ENCODE assay signal across 12 mouse cellular contexts in genomic region chr6:110137043-110137650, GRCm38 (mm10).
DNase-seq lines count a peak whose midpoint lies in the region; ATAC-seq and TF ChIP-seq lines count a peak whose summit lies in the region.
"Had no signal": no experiment of that assay in that cellular context is flagged by ENCODE, and none has a peak within 500 bp of the region (broad histone marks: within the 10 kb centered on the region; RNA-seq: fewer than 3 reads in every experiment).

No protein-coding gene starts in this region.

- H3K9me3 ChIP-seq in heart, postnatal 0 days (replicated peaks; ENCODE audit: control insufficient read depth, low read length) = no peaks in the 10 kb centered on the region
- H3K9me3 ChIP-seq in embryonic facial prominence, embryonic 12.5 days = no peaks in the 10 kb centered on the region

- H3K27me3 ChIP-seq in heart, postnatal 0 days (ENCODE audit: control insufficient read depth, insufficient read depth, low read length) = no peaks in the 10 kb centered on the region
- no peaks in the 10 kb centered on the region for H3K27me3 ChIP-seq in embryonic facial prominence, embryonic 12.5 days

- peak; percentile 36; the same call in 1 of the 2 replicates for ATAC-seq in heart, postnatal 0 days (ENCODE audit: insufficient read depth, low read depth)
- ATAC-seq in embryonic facial prominence, embryonic 12.5 days (ENCODE audit: insufficient number of reproducible peaks, insufficient read depth, low FRiP score, low TSS enrichment) = peak; percentile 52; the same call in 1 of the 2 replicates

- DNase-seq in heart, postnatal 0 days (ENCODE audit: low spot score) = no peak
- no peak for DNase-seq in heart, postnatal 36 days
- peak; percentile 4 to 24 for DNase-seq in heart, postnatal 10 days
- peak; percentile 22 for DNase-seq in mesoderm, embryonic 11.5 days (ENCODE audit: low read depth, low spot score)
- no peak for DNase-seq in thymus, postnatal 25 days
- DNase-seq in gastrocnemius, postnatal 10 days = no peak
- no peak for DNase-seq in cerebellum, postnatal 4 days (ENCODE audit: low spot score in 2 of 2)
- DNase-seq: adrenal gland, adult 2 months; cerebellum, postnatal 14 days; kidney, postnatal 36 days; lung, postnatal 14 days had no signal

- no peak overlapping the region for H3K9ac ChIP-seq in heart, postnatal 0 days (replicated peaks; ENCODE audit: low read depth, low read length)
- no peak overlapping the region for H3K9ac ChIP-seq in embryonic facial prominence, embryonic 12.5 days

- no peak for TF ChIP-seq CTCF in heart, postnatal 0 days (IDR thresholded peaks at IDR 0.05; ENCODE audit: low read depth)

- no peaks in the 10 kb centered on the region for H3K36me3 ChIP-seq in heart, postnatal 0 days (replicated peaks; ENCODE audit: control insufficient read depth, insufficient read depth, low read length)
- H3K36me3 ChIP-seq in embryonic facial prominence, embryonic 12.5 days = no peaks in the 10 kb centered on the region

- no peaks in the 10 kb centered on the region for H3K4me1 ChIP-seq in heart, postnatal 0 days (ENCODE audit: control insufficient read depth, insufficient read depth)
- H3K4me1 ChIP-seq in embryonic facial prominence, embryonic 12.5 days = no peaks in the 10 kb centered on the region

- 18% methylated on average over 7 of the region's 7 CpGs for WGBS in heart, postnatal 0 days
- 33% methylated on average over 7 of the region's 7 CpGs for WGBS in embryonic facial prominence, embryonic 12.5 days

- no peak overlapping the region for H3K4me2 ChIP-seq in heart, postnatal 0 days (ENCODE audit: low read depth, low read length)
- H3K4me2 ChIP-seq in embryonic facial prominence, embryonic 12.5 days (replicated peaks) = no peak overlapping the region

- intact Hi-C loops in heart, postnatal 36 days (cut with DNase I) = no loop called here
- intact Hi-C loops in heart, postnatal 10 days (cut with DNase I) = no loop called here

- TF ChIP-seq EP300 in heart, postnatal 0 days (IDR thresholded peaks at IDR 0.05; ENCODE audit: low read depth) = no peak

- no peak overlapping the region for H3K4me3 ChIP-seq in heart, postnatal 0 days (ENCODE audit: low read depth, low read length)
- no peak overlapping the region for H3K4me3 ChIP-seq in embryonic facial prominence, embryonic 12.5 days

- no peak overlapping the region for H3K27ac ChIP-seq in heart, postnatal 0 days (ENCODE audit: low read depth)
- no peak overlapping the region for H3K27ac ChIP-seq in embryonic facial prominence, embryonic 12.5 days

Comparison
In these comparisons a context has a peak if more than half of its experiments do, and no peak if none do; other contexts are left out.
1. DNase-seq: peak in heart, postnatal 10 days (2 of 2) and mesoderm, embryonic 11.5 days (single experiment); none in heart, postnatal 0 days (single experiment), heart, postnatal 36 days (0 of 2), thymus, postnatal 25 days (single experiment), gastrocnemius, postnatal 10 days (single experiment) and cerebellum, postnatal 4 days (0 of 2).